Mouse (Mus musculus): ENCODE data around the gene Bad.

DNA sequence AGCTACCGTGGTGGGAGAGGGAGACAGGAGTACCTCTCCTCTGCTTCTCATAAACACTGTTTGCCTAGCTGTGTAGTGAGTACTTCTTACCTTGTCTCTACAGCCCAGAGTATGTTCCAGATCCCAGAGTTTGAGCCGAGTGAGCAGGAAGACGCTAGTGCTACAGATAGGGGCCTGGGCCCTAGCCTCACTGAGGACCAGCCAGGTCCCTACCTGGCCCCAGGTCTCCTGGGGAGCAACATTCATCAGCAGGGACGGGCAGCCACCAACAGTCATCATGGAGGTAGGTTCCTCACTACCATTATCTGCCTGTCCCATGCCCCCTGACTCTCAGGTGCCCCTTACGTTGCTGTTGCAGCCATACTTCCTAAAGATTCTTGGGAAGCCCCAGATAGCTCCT, 1.1 kb downstream of the Bad start:
- TF ChIP-seq CTCF (IDR thresholded peaks at IDR 0.05; ENCODE audit: extremely low read depth, insufficient read length, insufficient replicate concordance, low read depth, low read length) (no peak), POLR2A (IDR thresholded peaks at IDR 0.05; ENCODE audit: low read depth, low read length) (no peak; the same call in 1 of the 2 replicates)

Data from small intestine, adult 2 months (tissue).